8 mouse cellular contexts compared by ENCODE assay signal in genomic region chr4:150268674-150269653, GRCm38 (mm10). TPM values are rescaled to one million over a fixed set of nuclear protein-coding genes. Genes with fewer than 3 reads are reported as not detected.
DNase-seq lines count a peak whose midpoint lies in the region; ATAC-seq and TF ChIP-seq lines count a peak whose summit lies in the region.

No protein-coding gene starts in this region.

- DNase-seq in kidney, adult 8-10 months = no peak
- DNase-seq in splenic B cell, adult 2 months (ENCODE audit: low read depth, low spot score) = peak; percentile 50
- no peak for DNase-seq in spleen, adult 18-20 months
- no peak for DNase-seq in cerebellum, adult 9-11 months

- ATAC-seq in kidney, embryonic 16.5 days (ENCODE audit: low FRiP score, low TSS enrichment) = no peak
- ATAC-seq in intestine, postnatal 0 days = no peak

- WGBS in kidney, embryonic 16.5 days = 79% methylated on average over 33 of the region's 33 CpGs
- 84% methylated on average over 33 of the region's 33 CpGs for WGBS in intestine, postnatal 0 days

- H3K4me2 ChIP-seq in kidney, embryonic 16.5 days (replicated peaks; ENCODE audit: low read depth, low read length) = peak overlapping the region; percentile 25; the same call in 1 of the 2 replicates
- no peak overlapping the region for H3K4me2 ChIP-seq in intestine, postnatal 0 days (replicated peaks; ENCODE audit: low read depth)

- H3K27ac ChIP-seq in kidney, embryonic 16.5 days (ENCODE audit: low read length) = peak overlapping the region; percentile 77
- 0 out of 2 replicates have a peak overlapping the region, but pooled peaks have one; percentile 10 for H3K27ac ChIP-seq in ES-Bruce4 (ENCODE audit: insufficient read depth, low read length)
- H3K27ac ChIP-seq in embryonic fibroblast, embryonic 13.5 days (ENCODE audit: insufficient read depth, low read length) = peak overlapping the region; percentile 64
- H3K27ac ChIP-seq in intestine, postnatal 0 days (ENCODE audit: low read depth, low read length) = no peak overlapping the region

- H3K36me3 ChIP-seq in kidney, embryonic 16.5 days (ENCODE audit: insufficient read depth, low read length) = no peaks in the 10 kb centered on the region
- H3K36me3 ChIP-seq in ES-Bruce4 (ENCODE audit: control insufficient read depth, insufficient read depth, low read length, poor library complexity, severe bottlenecking) = no peaks in the 10 kb centered on the region
- no peaks in the 10 kb centered on the region for H3K36me3 ChIP-seq in splenic B cell, adult 2 months (ENCODE audit: control insufficient read depth, insufficient read depth, low read length, poor library complexity, severe bottlenecking)
- H3K36me3 ChIP-seq in intestine, postnatal 0 days (ENCODE audit: control insufficient read depth, insufficient read depth) = no peaks in the 10 kb centered on the region

- no peaks in the 10 kb centered on the region for H3K9me3 ChIP-seq in kidney, embryonic 16.5 days (ENCODE audit: low read length)
- H3K9me3 ChIP-seq in ES-Bruce4 (replicated peaks; ENCODE audit: control insufficient read depth, insufficient read depth, low read length, poor library complexity, severe bottlenecking) = no peaks in the 10 kb centered on the region
- H3K9me3 ChIP-seq in intestine, postnatal 0 days (ENCODE audit: control insufficient read depth) = no peaks in the 10 kb centered on the region

- TF ChIP-seq EP300 in ES-Bruce4 (IDR thresholded peaks at IDR 0.05; ENCODE audit: insufficient read depth, low read depth, low read length) = 0 out of 2 replicates have a peak, but pooled peaks have one; percentile 26

- no peak for TF ChIP-seq CTCF in ES-Bruce4 (IDR thresholded peaks at IDR 0.05; ENCODE audit: low read depth, low read length)
- TF ChIP-seq CTCF in embryonic fibroblast, embryonic 13.5 days (IDR thresholded peaks at IDR 0.05; ENCODE audit: borderline replicate concordance, insufficient read depth, low read length) = no peak
- TF ChIP-seq CTCF in intestine, postnatal 0 days (IDR thresholded peaks at IDR 0.05; ENCODE audit: low read depth) = no peak

- no peak overlapping the region for H3K9ac ChIP-seq in kidney, embryonic 16.5 days (replicated peaks; ENCODE audit: low read length)
- peak overlapping the region; percentile 5; the same call in 1 of the 2 replicates for H3K9ac ChIP-seq in ES-Bruce4 (ENCODE audit: low read depth, poor library complexity, severe bottlenecking)
- H3K9ac ChIP-seq in intestine, postnatal 0 days (ENCODE audit: low read depth, low read length) = no peak overlapping the region

- no peak for TF ChIP-seq POLR2A in ES-Bruce4 (IDR thresholded peaks at IDR 0.05; ENCODE audit: insufficient read depth, low read length)
- TF ChIP-seq POLR2A in embryonic fibroblast, embryonic 13.5 days (IDR thresholded peaks at IDR 0.05; ENCODE audit: low read depth, low read length) = no peak

- peaks cover 44% of the 10 kb centered on the region for H3K4me1 ChIP-seq in kidney, embryonic 16.5 days (ENCODE audit: insufficient read depth, low read length)
- H3K4me1 ChIP-seq in ES-Bruce4 (ENCODE audit: control insufficient read depth, insufficient read depth, low read length) = peaks cover 7% of the 10 kb centered on the region
- peaks cover 34% of the 10 kb centered on the region for H3K4me1 ChIP-seq in embryonic fibroblast, embryonic 13.5 days (ENCODE audit: control insufficient read depth, insufficient read depth, low read length)
- H3K4me1 ChIP-seq in intestine, postnatal 0 days (replicated peaks; ENCODE audit: control insufficient read depth, insufficient read depth, low read length) = peaks cover 15% of the 10 kb centered on the region

- no peak overlapping the region for H3K4me3 ChIP-seq in kidney, embryonic 16.5 days (ENCODE audit: low read length)
- peak overlapping the region; percentile 16 for H3K4me3 ChIP-seq in ES-Bruce4 (ENCODE audit: low read depth, low read length)
- no peak overlapping the region for H3K4me3 ChIP-seq in embryonic fibroblast, embryonic 13.5 days (ENCODE audit: insufficient read depth, low read length)
- no peak overlapping the region for H3K4me3 ChIP-seq in intestine, postnatal 0 days (ENCODE audit: low read depth, low read length)

- no peaks in the 10 kb centered on the region for H3K27me3 ChIP-seq in kidney, embryonic 16.5 days (ENCODE audit: insufficient read depth, low read length)
- no peaks in the 10 kb centered on the region for H3K27me3 ChIP-seq in ES-Bruce4 (ENCODE audit: control insufficient read depth, insufficient read depth, low read length, poor library complexity, severe bottlenecking)
- no peaks in the 10 kb centered on the region; the same call in 1 of the 2 replicates for H3K27me3 ChIP-seq in splenic B cell, adult 2 months (ENCODE audit: control insufficient read depth, insufficient read depth, low read length, poor library complexity, severe bottlenecking)
- H3K27me3 ChIP-seq in intestine, postnatal 0 days (replicated peaks; ENCODE audit: control insufficient read depth, insufficient read depth, low read length) = no peaks in the 10 kb centered on the region

RNA-seq across cellular contexts. Expression of gene Rere, which starts 12.5 kb away (rescaled TPM):
- polyA plus RNA-seq in kidney, embryonic 16.5 days (2015; fragmentation: Nextera tagmentation; extraction: Ambion mirVana) = 30.7 and 40.6 TPM in 2 replicates
- polyA plus RNA-seq in ES-Bruce4 (2011; ENCODE audit: insufficient read depth, insufficient read length, low read depth, missing spikeins) = 77.3 and 93.6 TPM in 2 replicates
- 47.2 and 59.0 TPM in 2 replicates for polyA plus RNA-seq in embryonic fibroblast, embryonic 13.5 days (2011; ENCODE audit: insufficient read length, low read depth, missing spikeins)
- polyA plus RNA-seq in intestine, postnatal 0 days (2015; fragmentation: Nextera tagmentation; extraction: Ambion mirVana) = 20.7 and 22.4 TPM in 2 replicates

RNA-seq across cellular contexts. Expression of gene Eno1, which starts 32.4 kb away (rescaled TPM):
- 1,990 and 2,045 TPM in 2 replicates for polyA plus RNA-seq in kidney, embryonic 16.5 days (2015; fragmentation: Nextera tagmentation; extraction: Ambion mirVana)
- polyA plus RNA-seq in ES-Bruce4 (2011; ENCODE audit: insufficient read depth, insufficient read length, low read depth, missing spikeins) = 1,323 and 1,403 TPM in 2 replicates
- 672 and 858 TPM in 2 replicates for polyA plus RNA-seq in embryonic fibroblast, embryonic 13.5 days (2011; ENCODE audit: insufficient read length, low read depth, missing spikeins)
- polyA plus RNA-seq in intestine, postnatal 0 days (2015; fragmentation: Nextera tagmentation; extraction: Ambion mirVana) = 644 and 733 TPM in 2 replicates
